Mouse (Mus musculus): Measurements from ENCODE around the gene Nedd9. TPM values are rescaled to one million over a fixed set of nuclear protein-coding genes. Genes with fewer than 3 reads are reported as not detected.

Nedd9 gene
- polyA plus RNA-seq, 1 experiment from 2014 or later = 22.9 TPM

GRCm38 (mm10) chr13:41476216-41476615 lies 10.9 kb downstream of the Nedd9 start:
- H3K4me3 ChIP-seq (ENCODE audit: control insufficient read depth in 1 of 2, insufficient read depth in 1 of 2, low read depth in 1 of 2, low read length in 2 of 2) = no peak overlapping the region
- H3K4me2 ChIP-seq (ENCODE audit: low read length) = no peak overlapping the region
- H3K27me3 ChIP-seq (ENCODE audit: control insufficient read depth, insufficient read depth, low read length) = peaks cover 61% of the 10 kb centered on the region
- no peaks in the 10 kb centered on the region for H3K36me3 ChIP-seq (ENCODE audit: control insufficient read depth, insufficient read depth, low read length)
- no peak overlapping the region for H3K9ac ChIP-seq (ENCODE audit: low read length)
- H3K9me3 ChIP-seq (ENCODE audit: control insufficient read depth, low read length) = no peaks in the 10 kb centered on the region
- 68% methylated on average over 4 of the region's 4 CpGs for WGBS
- no peak overlapping the region for H3K27ac ChIP-seq (replicated peaks in 1 of 2; ENCODE audit: control insufficient read depth in 1 of 2, insufficient read depth in 1 of 2, low read depth in 2 of 2, low read length in 2 of 2)
- ATAC-seq (ENCODE audit: insufficient number of reproducible peaks, insufficient read depth, low FRiP score, low read depth) = no peak
- no peaks in the 10 kb centered on the region for H3K4me1 ChIP-seq (ENCODE audit: control insufficient read depth in 2 of 2, insufficient read depth in 2 of 2, low read length in 2 of 2)

GRCm38 (mm10) chr13:41474365-41474764 lies 12.8 kb downstream of the Nedd9 start:
- no peak for ATAC-seq (ENCODE audit: insufficient number of reproducible peaks, insufficient read depth, low FRiP score, low read depth)
- H3K4me1 ChIP-seq (ENCODE audit: control insufficient read depth in 2 of 2, insufficient read depth in 2 of 2, low read length in 2 of 2) = no peaks in the 10 kb centered on the region
- no peak overlapping the region for H3K4me3 ChIP-seq (ENCODE audit: control insufficient read depth in 1 of 2, insufficient read depth in 1 of 2, low read depth in 1 of 2, low read length in 2 of 2)
- H3K27me3 ChIP-seq (ENCODE audit: control insufficient read depth, insufficient read depth, low read length) = peaks cover 62% of the 10 kb centered on the region
- H3K27ac ChIP-seq (replicated peaks in 1 of 2; ENCODE audit: control insufficient read depth in 1 of 2, insufficient read depth in 1 of 2, low read depth in 2 of 2, low read length in 2 of 2) = no peak overlapping the region
- WGBS = 76% methylated on average over 5 of the region's 5 CpGs
- no peaks in the 10 kb centered on the region for H3K9me3 ChIP-seq (ENCODE audit: control insufficient read depth, low read length)
- H3K9ac ChIP-seq (ENCODE audit: low read length) = no peak overlapping the region
- H3K4me2 ChIP-seq (ENCODE audit: low read length) = no peak overlapping the region
- H3K36me3 ChIP-seq (ENCODE audit: control insufficient read depth, insufficient read depth, low read length) = no peaks in the 10 kb centered on the region

GRCm38 (mm10) chr13:41473504-41473903 lies 13.7 kb downstream of the Nedd9 start:
- H3K36me3 ChIP-seq (ENCODE audit: control insufficient read depth, insufficient read depth, low read length) = no peaks in the 10 kb centered on the region
- no peak overlapping the region for H3K4me3 ChIP-seq (ENCODE audit: control insufficient read depth in 1 of 2, insufficient read depth in 1 of 2, low read depth in 1 of 2, low read length in 2 of 2)
- no peaks in the 10 kb centered on the region for H3K9me3 ChIP-seq (ENCODE audit: control insufficient read depth, low read length)
- WGBS = 83% methylated on average over 4 of the region's 4 CpGs
- H3K4me1 ChIP-seq (ENCODE audit: control insufficient read depth in 2 of 2, insufficient read depth in 2 of 2, low read length in 2 of 2) = no peaks in the 10 kb centered on the region
- no peak for ATAC-seq (ENCODE audit: insufficient number of reproducible peaks, insufficient read depth, low FRiP score, low read depth)
- H3K27me3 ChIP-seq (ENCODE audit: control insufficient read depth, insufficient read depth, low read length) = peaks cover 57% of the 10 kb centered on the region
- H3K4me2 ChIP-seq (ENCODE audit: low read length) = no peak overlapping the region
- H3K9ac ChIP-seq (ENCODE audit: low read length) = no peak overlapping the region
- H3K27ac ChIP-seq (replicated peaks in 1 of 2; ENCODE audit: control insufficient read depth in 1 of 2, insufficient read depth in 1 of 2, low read depth in 2 of 2, low read length in 2 of 2) = no peak overlapping the region

GRCm38 (mm10) chr13:41472878-41473424 lies 14.2 kb downstream of the Nedd9 start:
- ATAC-seq (ENCODE audit: insufficient number of reproducible peaks, insufficient read depth, low FRiP score, low read depth) = no peak

GRCm38 (mm10) chr13:41468277-41468676 lies 18.9 kb downstream of the Nedd9 start:
- peaks cover 83% of the 10 kb centered on the region for H3K27me3 ChIP-seq (ENCODE audit: control insufficient read depth, insufficient read depth, low read length)
- WGBS = 74% methylated on average over 5 of the region's 5 CpGs
- no peak overlapping the region for H3K9ac ChIP-seq (ENCODE audit: low read length)
- no peak overlapping the region for H3K4me2 ChIP-seq (ENCODE audit: low read length)
- no peaks in the 10 kb centered on the region for H3K9me3 ChIP-seq (ENCODE audit: control insufficient read depth, low read length)
- no peaks in the 10 kb centered on the region for H3K36me3 ChIP-seq (ENCODE audit: control insufficient read depth, insufficient read depth, low read length)
- H3K27ac ChIP-seq (replicated peaks in 1 of 2; ENCODE audit: control insufficient read depth in 1 of 2, insufficient read depth in 1 of 2, low read depth in 2 of 2, low read length in 2 of 2) = no peak overlapping the region
- H3K4me1 ChIP-seq (ENCODE audit: control insufficient read depth in 2 of 2, insufficient read depth in 2 of 2, low read length in 2 of 2) = peaks cover 0 to 4% of the 10 kb centered on the region in 2 experiments; a peak in 3 of 4 replicates
- H3K4me3 ChIP-seq (ENCODE audit: control insufficient read depth in 1 of 2, insufficient read depth in 1 of 2, low read depth in 1 of 2, low read length in 2 of 2) = no peak overlapping the region
- ATAC-seq (ENCODE audit: insufficient number of reproducible peaks, insufficient read depth, low FRiP score, low read depth) = no peak

More at GRCm38 (mm10) chr13:41472878-41473424, 14.2 kb downstream of the Nedd9 start:
- H3K4me2 ChIP-seq (ENCODE audit: low read length) = no peak overlapping the region
- H3K27me3 ChIP-seq (ENCODE audit: control insufficient read depth, insufficient read depth, low read length) = peaks cover 62% of the 10 kb centered on the region
- H3K36me3 ChIP-seq (ENCODE audit: control insufficient read depth, insufficient read depth, low read length) = no peaks in the 10 kb centered on the region
- no peaks in the 10 kb centered on the region for H3K4me1 ChIP-seq (ENCODE audit: control insufficient read depth in 2 of 2, insufficient read depth in 2 of 2, low read length in 2 of 2)
- no peak overlapping the region for H3K27ac ChIP-seq (replicated peaks in 1 of 2; ENCODE audit: control insufficient read depth in 1 of 2, insufficient read depth in 1 of 2, low read depth in 2 of 2, low read length in 2 of 2)
- no peak overlapping the region for H3K4me3 ChIP-seq (ENCODE audit: control insufficient read depth in 1 of 2, insufficient read depth in 1 of 2, low read depth in 1 of 2, low read length in 2 of 2)
- 63% methylated on average over 5 of the region's 5 CpGs for WGBS
- H3K9ac ChIP-seq (ENCODE audit: low read length) = no peak overlapping the region
- no peaks in the 10 kb centered on the region for H3K9me3 ChIP-seq (ENCODE audit: control insufficient read depth, low read length)

- WGBS = 50% methylated on average over 2 of the region's 2 CpGs
Measured at GRCm38 (mm10) chr13:41467036-41467435, 20.1 kb downstream of the Nedd9 start.

GRCm38 (mm10) chr13:41466616-41467015 lies 20.5 kb downstream of the Nedd9 start:
- H3K4me1 ChIP-seq (ENCODE audit: control insufficient read depth in 2 of 2, insufficient read depth in 2 of 2, low read length in 2 of 2) = peaks cover 0 to 4% of the 10 kb centered on the region in 2 experiments; a peak in 3 of 4 replicates
- peak overlapping the region; percentile 46 to 56 for H3K27ac ChIP-seq (replicated peaks in 1 of 2; ENCODE audit: control insufficient read depth in 1 of 2, insufficient read depth in 1 of 2, low read depth in 2 of 2, low read length in 2 of 2)
- peaks cover 86% of the 10 kb centered on the region for H3K27me3 ChIP-seq (ENCODE audit: control insufficient read depth, insufficient read depth, low read length)
- 89% methylated on average over 4 of the region's 4 CpGs for WGBS
- no peak overlapping the region for H3K4me2 ChIP-seq (ENCODE audit: low read length)
- ATAC-seq (ENCODE audit: insufficient number of reproducible peaks, insufficient read depth, low FRiP score, low read depth) = no peak
- H3K9me3 ChIP-seq (ENCODE audit: control insufficient read depth, low read length) = no peaks in the 10 kb centered on the region
- no peaks in the 10 kb centered on the region for H3K36me3 ChIP-seq (ENCODE audit: control insufficient read depth, insufficient read depth, low read length)
- H3K9ac ChIP-seq (ENCODE audit: low read length) = no peak overlapping the region
- no peak overlapping the region for H3K4me3 ChIP-seq (ENCODE audit: control insufficient read depth in 1 of 2, insufficient read depth in 1 of 2, low read depth in 1 of 2, low read length in 2 of 2)

More at GRCm38 (mm10) chr13:41467036-41467435, 20.1 kb downstream of the Nedd9 start:
- no peak for ATAC-seq (ENCODE audit: insufficient number of reproducible peaks, insufficient read depth, low FRiP score, low read depth)
- Histone ChIP-seq H3K4me1 (ENCODE audit: control insufficient read depth in 2 of 2, insufficient read depth in 2 of 2, low read length in 2 of 2) (peaks cover 0 to 4% of the 10 kb centered on the region in 2 experiments; a peak in 3 of 4 replicates), H3K27ac (replicated peaks in 1 of 2; ENCODE audit: control insufficient read depth in 1 of 2, insufficient read depth in 1 of 2, low read depth in 2 of 2, low read length in 2 of 2) (peak overlapping the region; percentile 46 to 56), H3K4me2 (ENCODE audit: low read length) (no peak overlapping the region), H3K36me3 (ENCODE audit: control insufficient read depth, insufficient read depth, low read length) (no peaks in the 10 kb centered on the region), H3K9ac (ENCODE audit: low read length) (no peak overlapping the region), H3K9me3 (ENCODE audit: control insufficient read depth, low read length) (no peaks in the 10 kb centered on the region), H3K4me3 (ENCODE audit: control insufficient read depth in 1 of 2, insufficient read depth in 1 of 2, low read depth in 1 of 2, low read length in 2 of 2) (no peak overlapping the region), H3K27me3 (ENCODE audit: control insufficient read depth, insufficient read depth, low read length) (peaks cover 84% of the 10 kb centered on the region)

GRCm38 (mm10) chr13:41466191-41466590 lies 21.0 kb downstream of the Nedd9 start:
- Histone ChIP-seq H3K4me3 (ENCODE audit: control insufficient read depth in 1 of 2, insufficient read depth in 1 of 2, low read depth in 1 of 2, low read length in 2 of 2) (no peak overlapping the region), H3K4me1 (ENCODE audit: control insufficient read depth in 2 of 2, insufficient read depth in 2 of 2, low read length in 2 of 2) (peaks cover 0 to 4% of the 10 kb centered on the region in 2 experiments; a peak in 3 of 4 replicates), H3K27me3 (ENCODE audit: control insufficient read depth, insufficient read depth, low read length) (peaks cover 86% of the 10 kb centered on the region), H3K27ac (replicated peaks in 1 of 2; ENCODE audit: control insufficient read depth in 1 of 2, insufficient read depth in 1 of 2, low read depth in 2 of 2, low read length in 2 of 2) (peak overlapping the region in 1 of 2 experiments; percentile 46; a peak in 2 of 4 replicates), H3K9me3 (ENCODE audit: control insufficient read depth, low read length) (no peaks in the 10 kb centered on the region), H3K9ac (ENCODE audit: low read length) (no peak overlapping the region), H3K4me2 (ENCODE audit: low read length) (no peak overlapping the region), H3K36me3 (ENCODE audit: control insufficient read depth, insufficient read depth, low read length) (no peaks in the 10 kb centered on the region)
- 0 out of 2 replicates have a peak, but pooled peaks have one; percentile 54 for ATAC-seq (ENCODE audit: insufficient number of reproducible peaks, insufficient read depth, low FRiP score, low read depth)
- 56% methylated on average over 1 of the region's 1 CpGs for WGBS
